Mouse (Mus musculus) hindbrain, embryonic 14.5 days (tissue): ENCODE results near the gene Kremen1. TPM values are rescaled to one million over a fixed set of nuclear protein-coding genes. Genes with fewer than 3 reads are reported as not detected.
A peak's percentile ranks its signal among the peaks of the same experiment; 100 is the strongest.

Experiments used
- ATAC-seq: fragments of 200-750 bp; cut with Nextera tagmentation; 2 replicates; pipeline ENCODE4 v1.8.0; 2017; ENCODE audit warnings: moderate number of reproducible peaks, mild to moderate bottlenecking, moderate TSS enrichment, moderate library complexity; ENCODE audit not compliant: low FRiP score
- DNase-seq: peaks from one replicate; pipeline ENCODE4 v3.0.0-alpha.2; 2015; ENCODE audit warnings: low spot score
- H3K27ac ChIP-seq: fragments of 300-500 bp; sonication (generic); 2 replicates; pipeline ENCODE4 v1.5.1; 2014; ENCODE audit warnings: mild to moderate bottlenecking, moderate library complexity
- H3K27me3 ChIP-seq: fragments of 300-500 bp; sonication (generic); 2 replicates; pipeline ENCODE4 v1.6.1; 2014; ENCODE audit warnings: mild to moderate bottlenecking, low read length, mixed read lengths; ENCODE audit not compliant: control insufficient read depth, insufficient read depth
- H3K36me3 ChIP-seq: fragments of 300-500 bp; sonication (generic); replicated peaks from 2 replicates; pipeline ENCODE4 v1.6.1; 2014; ENCODE audit not compliant: control insufficient read depth, insufficient read depth
- H3K4me1 ChIP-seq: fragments of 300-500 bp; sonication (generic); replicated peaks from 2 replicates; pipeline ENCODE4 v1.6.1; 2014; ENCODE audit warnings: antibody characterized with exemption, low read length, mixed read lengths; ENCODE audit not compliant: control insufficient read depth, insufficient read depth
- H3K4me2 ChIP-seq: fragments of 300-500 bp; sonication (generic); replicated peaks from 2 replicates; pipeline ENCODE4 v1.6.1; 2014; ENCODE audit warnings: mild to moderate bottlenecking, moderate library complexity
- H3K4me3 ChIP-seq: fragments of 300-500 bp; sonication (generic); replicated peaks from 2 replicates; pipeline ENCODE4 v1.5.1; 2014; ENCODE audit warnings: mild to moderate bottlenecking, low read length
- H3K9ac ChIP-seq: fragments of 300-500 bp; sonication (generic); 2 replicates; pipeline ENCODE4 v1.6.1; 2014
- H3K9me3 ChIP-seq: fragments of 300-500 bp; sonication (generic); 2 replicates; pipeline ENCODE4 v1.6.1; 2016; ENCODE audit warnings: low read length; ENCODE audit not compliant: control insufficient read depth
- WGBS: fragments of 180-500 bp; shearing (Covaris S2); extraction: QIAGEN DNeasy Blood & Tissue Kit; methylation state at CpG from one replicate; pipeline ENCODE4 v1.1.7; 2014; 5-methylcytosine and 5-hydroxymethylcytosine counted together
- polyA plus RNA-seq: library from polyadenylated mRNA; unstranded; fragments of >200 nt; fragmentation: Nextera tagmentation; extraction: Ambion mirVana; gene quantifications from 2 replicates; pipeline ENCODE4 v1.2.1, GENCODE M21; 2014

Kremen1 gene
- polyA plus RNA-seq, 1 experiment from 2014 or later, result 5.7 TPM

GRCm38 (mm10) chr11:5184832-5185231, 76.5 kb downstream of the Kremen1 start:
- DNase-seq, result no peak
- Histone ChIP-seq H3K4me1 (0 out of 2 replicates have a peak, but pooled peaks cover 6% of the 10 kb centered on the region), H3K4me2 (no peak overlapping the region), H3K4me3 (no peak overlapping the region), H3K36me3 (no peaks in the 10 kb centered on the region), H3K9me3 (no peaks in the 10 kb centered on the region), H3K27me3 (no peaks in the 10 kb centered on the region), H3K9ac (no peak overlapping the region), H3K27ac (no peak overlapping the region)
- WGBS, result 77% methylated on average over 9 of the region's 9 CpGs
- ATAC-seq, result peak; percentile 2; the same call in 1 of the 2 replicates

GRCm38 (mm10) chr11:5184250-5184649, 77.1 kb downstream of the Kremen1 start:
- Histone ChIP-seq H3K27ac (no peak overlapping the region), H3K4me1 (0 out of 2 replicates have a peak, but pooled peaks cover 10% of the 10 kb centered on the region), H3K9me3 (no peaks in the 10 kb centered on the region), H3K9ac (no peak overlapping the region), H3K4me3 (no peak overlapping the region), H3K4me2 (no peak overlapping the region), H3K27me3 (no peaks in the 10 kb centered on the region), H3K36me3 (no peaks in the 10 kb centered on the region)
- WGBS, result 24% methylated on average over 9 of the region's 9 CpGs
- ATAC-seq (peak; percentile 43; the same call in 1 of the 2 replicates), DNase-seq (no peak)

- no peak overlapping the region for H3K4me3 ChIP-seq
- 77% methylated on average over 4 of the region's 4 CpGs for WGBS
- DNase-seq (no peak), ATAC-seq (no peak)
- 0 out of 2 replicates have a peak, but pooled peaks cover 11% of the 10 kb centered on the region for H3K4me1 ChIP-seq
- no peaks in the 10 kb centered on the region for H3K36me3 ChIP-seq
- no peak overlapping the region for H3K27ac ChIP-seq
- no peak overlapping the region for H3K4me2 ChIP-seq
- H3K9ac ChIP-seq, result no peak overlapping the region
- no peaks in the 10 kb centered on the region for H3K27me3 ChIP-seq
- H3K9me3 ChIP-seq, result no peaks in the 10 kb centered on the region
These were observed 78.5 kb downstream of the Kremen1 start for GRCm38 (mm10) chr11:5182870-5183269.

- H3K27me3 ChIP-seq, result no peaks in the 10 kb centered on the region
- no peak for ATAC-seq
- 20% methylated on average over 13 of the region's 13 CpGs for WGBS
- H3K9me3 ChIP-seq, result no peaks in the 10 kb centered on the region
- 0 out of 2 replicates have a peak, but pooled peaks cover 11% of the 10 kb centered on the region for H3K4me1 ChIP-seq
- no peaks in the 10 kb centered on the region for H3K36me3 ChIP-seq
- peak; percentile 81 for DNase-seq
- H3K27ac ChIP-seq, result no peak overlapping the region
- no peak overlapping the region for H3K9ac ChIP-seq
- H3K4me3 ChIP-seq, result no peak overlapping the region
- no peak overlapping the region for H3K4me2 ChIP-seq
These were observed 79.4 kb downstream of the Kremen1 start for GRCm38 (mm10) chr11:5181850-5182404.

- DNase-seq (no peak), ATAC-seq (no peak)
- Histone ChIP-seq H3K36me3 (no peaks in the 10 kb centered on the region), H3K9me3 (no peaks in the 10 kb centered on the region), H3K4me3 (no peak overlapping the region), H3K9ac (0 out of 2 replicates have a peak overlapping the region, but pooled peaks have one; percentile 22), H3K27me3 (no peaks in the 10 kb centered on the region), H3K27ac (no peak overlapping the region), H3K4me1 (0 out of 2 replicates have a peak, but pooled peaks cover 10% of the 10 kb centered on the region), H3K4me2 (no peak overlapping the region)
- WGBS, result 28% methylated on average over 8 of the region's 8 CpGs
These were observed 82.0 kb downstream of the Kremen1 start for GRCm38 (mm10) chr11:5179391-5179790.

GRCm38 (mm10) chr11:5177171-5177570, 84.2 kb downstream of the Kremen1 start:
- Histone ChIP-seq H3K4me1 (0 out of 2 replicates have a peak, but pooled peaks cover 5% of the 10 kb centered on the region), H3K27ac (no peak overlapping the region), H3K4me2 (no peak overlapping the region), H3K36me3 (no peaks in the 10 kb centered on the region), H3K4me3 (no peak overlapping the region), H3K9ac (no peak overlapping the region), H3K9me3 (no peaks in the 10 kb centered on the region), H3K27me3 (no peaks in the 10 kb centered on the region)
- ATAC-seq (no peak), DNase-seq (no peak)
- WGBS, result 87% methylated on average over 12 of the region's 12 CpGs

- Histone ChIP-seq H3K9ac (no peak overlapping the region), H3K36me3 (no peaks in the 10 kb centered on the region), H3K27ac (no peak overlapping the region), H3K27me3 (no peaks in the 10 kb centered on the region), H3K4me2 (no peak overlapping the region), H3K4me1 (0 out of 2 replicates have a peak, but pooled peaks cover 5% of the 10 kb centered on the region), H3K4me3 (no peak overlapping the region), H3K9me3 (no peaks in the 10 kb centered on the region)
- 76% methylated on average over 8 of the region's 8 CpGs for WGBS
- DNase-seq (no peak), ATAC-seq (no peak)
These were observed 84.7 kb downstream of the Kremen1 start for GRCm38 (mm10) chr11:5176685-5177084.

- Histone ChIP-seq H3K27me3 (no peaks in the 10 kb centered on the region), H3K4me2 (no peak overlapping the region), H3K9ac (no peak overlapping the region), H3K4me3 (no peak overlapping the region), H3K4me1 (0 out of 2 replicates have a peak, but pooled peaks cover 5% of the 10 kb centered on the region), H3K27ac (no peak overlapping the region), H3K36me3 (no peaks in the 10 kb centered on the region), H3K9me3 (no peaks in the 10 kb centered on the region)
- WGBS, result 83% methylated on average over 2 of the region's 2 CpGs
- ATAC-seq (no peak), DNase-seq (no peak)
These were observed 85.5 kb downstream of the Kremen1 start for GRCm38 (mm10) chr11:5175866-5176265.

- DNase-seq (no peak), ATAC-seq (no peak)
- WGBS, result 95% methylated on average over 7 of the region's 7 CpGs
- Histone ChIP-seq H3K4me1 (0 out of 2 replicates have a peak, but pooled peaks cover 5% of the 10 kb centered on the region), H3K9me3 (no peaks in the 10 kb centered on the region), H3K4me3 (no peak overlapping the region), H3K36me3 (no peaks in the 10 kb centered on the region), H3K4me2 (no peak overlapping the region), H3K9ac (no peak overlapping the region), H3K27me3 (no peaks in the 10 kb centered on the region), H3K27ac (no peak overlapping the region)
These were observed 86.2 kb downstream of the Kremen1 start for GRCm38 (mm10) chr11:5175141-5175540.
